Mouse (Mus musculus) forebrain, embryonic 12.5 days (tissue): ENCODE results near the gene Phf1. TPM values are rescaled to one million over a fixed set of nuclear protein-coding genes. Genes with fewer than 3 reads are reported as not detected.
A peak's percentile ranks its signal among the peaks of the same experiment; 100 is the strongest.

ENCODE experiments used
- ATAC-seq: fragments of 200-750 bp; cut with Nextera tagmentation; 2 replicates; pipeline ENCODE4 v1.8.0; 2017; ENCODE audit warnings: moderate TSS enrichment; ENCODE audit not compliant: low FRiP score
- H3K27ac ChIP-seq: fragments of 300-500 bp; sonication (generic); 2 replicates; pipeline ENCODE4 v1.5.1; 2016; ENCODE audit warnings: mild to moderate bottlenecking
- H3K27me3 ChIP-seq: fragments of 300-500 bp; sonication (generic); 2 replicates; pipeline ENCODE4 v1.6.1; 2016; ENCODE audit warnings: mild to moderate bottlenecking
- H3K36me3 ChIP-seq: fragments of 300-500 bp; sonication (generic); replicated peaks from 2 replicates; pipeline ENCODE4 v1.6.1; 2016; ENCODE audit warnings: mild to moderate bottlenecking
- H3K4me1 ChIP-seq: fragments of 300-500 bp; sonication (generic); 2 replicates; pipeline ENCODE4 v1.6.1; 2016
- H3K4me2 ChIP-seq: fragments of 300-500 bp; sonication (generic); 2 replicates; pipeline ENCODE4 v1.6.1; 2016; ENCODE audit warnings: mild to moderate bottlenecking, moderate library complexity
- H3K4me3 ChIP-seq: fragments of 300-500 bp; sonication (generic); replicated peaks from 2 replicates; pipeline ENCODE4 v1.5.1; 2016; ENCODE audit warnings: mild to moderate bottlenecking
- H3K9ac ChIP-seq: fragments of 300-500 bp; sonication (generic); 2 replicates; pipeline ENCODE4 v1.6.1; 2016; ENCODE audit warnings: mild to moderate bottlenecking
- H3K9me3 ChIP-seq: fragments of 300-500 bp; sonication (generic); 2 replicates; pipeline ENCODE4 v1.6.1; 2016
- WGBS: fragments of 180-500 bp; shearing (Covaris S2); methylation state at CpG from one replicate; pipeline ENCODE4 v1.1.7; 2016; 5-methylcytosine and 5-hydroxymethylcytosine counted together
- polyA plus RNA-seq: library from polyadenylated mRNA; unstranded; fragments of >200 nt; fragmentation: Nextera tagmentation; extraction: Ambion mirVana; gene quantifications from 2 replicates; pipeline ENCODE4 v1.2.1, GENCODE M21; 2016

The Phf1 gene
- polyA plus RNA-seq, 1 experiment from 2014 or later: 8.6 TPM

- Histone ChIP-seq H3K4me1 (peaks cover 83% of the 10 kb centered on the region), H3K4me2 (peak overlapping the region; percentile 80), H3K27me3 (no peaks in the 10 kb centered on the region), H3K9ac (peak overlapping the region; percentile 69), H3K27ac (peak overlapping the region; percentile 86), H3K9me3 (no peaks in the 10 kb centered on the region), H3K4me3 (peak overlapping the region; percentile 44), H3K36me3 (no peaks in the 10 kb centered on the region; the same call in 1 of the 2 replicates)
- 22% methylated on average over 12 of the region's 12 CpGs for WGBS
- ATAC-seq: no peak
These were observed 14.6 kb downstream of the Phf1 start for GRCm38 (mm10) chr17:26947231-26948100.

- H3K36me3 ChIP-seq: no peaks in the 10 kb centered on the region; the same call in 1 of the 2 replicates
- peak overlapping the region; percentile 89 for H3K4me3 ChIP-seq
- H3K4me1 ChIP-seq: peaks cover 88% of the 10 kb centered on the region
- 0 out of 2 replicates have a peak, but pooled peaks have one; percentile 12 for ATAC-seq
- peak overlapping the region; percentile 99 for H3K4me2 ChIP-seq
- H3K27ac ChIP-seq: peak overlapping the region; percentile 93
- peak overlapping the region; percentile 93 for H3K9ac ChIP-seq
- 0 out of 2 replicates have a peak, but pooled peaks cover 4% of the 10 kb centered on the region for H3K27me3 ChIP-seq
- no peaks in the 10 kb centered on the region for H3K9me3 ChIP-seq
- 1% methylated on average over 25 of the region's 87 CpGs for WGBS
These were observed 15.6 kb downstream of the Phf1 start for GRCm38 (mm10) chr17:26948316-26949050.

DNA sequence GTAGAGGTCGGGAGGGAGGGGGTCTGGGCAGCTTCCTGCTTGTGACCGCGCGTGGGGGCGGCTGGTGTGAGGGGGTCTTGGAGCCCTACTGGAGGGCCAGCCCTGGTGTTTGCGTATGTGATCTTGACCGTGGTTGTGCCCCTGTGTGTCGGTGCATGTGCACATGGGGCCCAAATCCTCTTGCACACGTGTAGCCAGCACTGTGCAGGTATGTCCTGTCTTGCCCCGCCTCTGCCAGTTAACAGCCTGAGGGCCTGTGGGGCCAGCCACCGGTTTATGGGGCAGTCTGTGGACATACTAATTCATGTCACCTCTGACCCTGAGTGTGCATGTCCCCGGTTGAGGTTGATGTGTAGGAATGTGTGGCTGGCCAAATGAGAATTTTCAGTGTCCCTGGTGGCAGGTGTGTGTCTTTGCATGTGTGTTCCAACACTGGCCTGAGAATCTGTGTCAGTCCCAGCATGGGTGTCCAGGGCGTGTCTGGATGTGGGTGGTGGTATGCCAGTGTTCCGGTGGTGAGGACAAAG is 16.3 kb downstream of the Phf1 start:
- 0 out of 2 replicates have a peak, but pooled peaks cover 5% of the 10 kb centered on the region for H3K27me3 ChIP-seq
- H3K4me1 ChIP-seq: peaks cover 94% of the 10 kb centered on the region
- no peaks in the 10 kb centered on the region for H3K9me3 ChIP-seq
- peak; percentile 16; the same call in 1 of the 2 replicates for ATAC-seq
- peak overlapping the region; percentile 89 for H3K4me3 ChIP-seq
- H3K4me2 ChIP-seq: peak overlapping the region; percentile 99
- WGBS: 9% methylated on average over 13 of the region's 14 CpGs
- peak overlapping the region; percentile 93 for H3K9ac ChIP-seq
- H3K27ac ChIP-seq: peak overlapping the region; percentile 93
- H3K36me3 ChIP-seq: no peaks in the 10 kb centered on the region; the same call in 1 of the 2 replicates

DNA sequence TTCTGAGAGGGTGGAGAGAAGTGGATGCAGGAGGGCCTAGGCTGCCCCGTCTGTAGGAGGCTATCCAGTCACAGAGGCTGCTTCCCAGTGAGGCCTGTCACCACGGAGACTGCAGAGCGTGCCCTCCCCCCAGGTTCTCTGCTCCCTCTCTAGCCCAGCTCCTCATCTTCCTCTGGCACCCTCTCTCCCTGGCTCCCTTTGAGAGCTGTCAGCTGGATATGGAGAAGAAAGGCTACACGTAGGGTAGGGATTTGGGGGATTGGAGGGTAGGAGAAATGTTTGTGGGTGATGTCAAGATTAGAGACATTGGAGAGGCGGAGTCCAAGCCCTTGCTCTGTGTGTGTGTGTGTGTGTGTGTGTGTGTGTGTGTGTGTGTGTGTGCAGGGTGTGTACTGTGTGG is 17.0 kb downstream of the Phf1 start:
- Histone ChIP-seq H3K4me3 (peak overlapping the region; percentile 89), H3K27ac (peak overlapping the region; percentile 93), H3K9ac (peak overlapping the region; percentile 93)

GRCm38 (mm10) chr17:26950560-26951288 is 17.9 kb downstream of the Phf1 start:
- peak overlapping the region; percentile 93 for H3K27ac ChIP-seq
- 0 out of 2 replicates have a peak, but pooled peaks cover 5% of the 10 kb centered on the region for H3K27me3 ChIP-seq
- peaks cover 82% of the 10 kb centered on the region for H3K4me1 ChIP-seq
- H3K9me3 ChIP-seq: no peaks in the 10 kb centered on the region
- ATAC-seq: no peak
- H3K4me2 ChIP-seq: peak overlapping the region; percentile 99
- peak overlapping the region; percentile 69 for H3K9ac ChIP-seq
- WGBS: 28% methylated on average over 7 of the region's 7 CpGs
- H3K36me3 ChIP-seq: peaks cover 15% of the 10 kb centered on the region
- peak overlapping the region; percentile 42 for H3K4me3 ChIP-seq

More for the DNA sequence above, 17.0 kb downstream of the Phf1 start:
- peaks cover 91% of the 10 kb centered on the region for H3K4me1 ChIP-seq
- ATAC-seq: no peak
- 37% methylated on average over 5 of the region's 5 CpGs for WGBS
- no peaks in the 10 kb centered on the region for H3K9me3 ChIP-seq
- peaks cover 6% of the 10 kb centered on the region for H3K36me3 ChIP-seq
- H3K27me3 ChIP-seq: 0 out of 2 replicates have a peak, but pooled peaks cover 5% of the 10 kb centered on the region
- peak overlapping the region; percentile 99 for H3K4me2 ChIP-seq

GRCm38 (mm10) chr17:26951406-26951805 is 18.6 kb downstream of the Phf1 start:
- H3K27ac ChIP-seq: peak overlapping the region; percentile 93
- peak; percentile 69 for ATAC-seq
- H3K4me3 ChIP-seq: peak overlapping the region; percentile 42
- H3K27me3 ChIP-seq: 0 out of 2 replicates have a peak, but pooled peaks cover 5% of the 10 kb centered on the region
- no peaks in the 10 kb centered on the region for H3K9me3 ChIP-seq
- H3K36me3 ChIP-seq: peaks cover 21% of the 10 kb centered on the region
- WGBS: 3% methylated on average over 11 of the region's 11 CpGs
- peaks cover 75% of the 10 kb centered on the region for H3K4me1 ChIP-seq
- peak overlapping the region; percentile 69 for H3K9ac ChIP-seq
- H3K4me2 ChIP-seq: peak overlapping the region; percentile 99

DNA sequence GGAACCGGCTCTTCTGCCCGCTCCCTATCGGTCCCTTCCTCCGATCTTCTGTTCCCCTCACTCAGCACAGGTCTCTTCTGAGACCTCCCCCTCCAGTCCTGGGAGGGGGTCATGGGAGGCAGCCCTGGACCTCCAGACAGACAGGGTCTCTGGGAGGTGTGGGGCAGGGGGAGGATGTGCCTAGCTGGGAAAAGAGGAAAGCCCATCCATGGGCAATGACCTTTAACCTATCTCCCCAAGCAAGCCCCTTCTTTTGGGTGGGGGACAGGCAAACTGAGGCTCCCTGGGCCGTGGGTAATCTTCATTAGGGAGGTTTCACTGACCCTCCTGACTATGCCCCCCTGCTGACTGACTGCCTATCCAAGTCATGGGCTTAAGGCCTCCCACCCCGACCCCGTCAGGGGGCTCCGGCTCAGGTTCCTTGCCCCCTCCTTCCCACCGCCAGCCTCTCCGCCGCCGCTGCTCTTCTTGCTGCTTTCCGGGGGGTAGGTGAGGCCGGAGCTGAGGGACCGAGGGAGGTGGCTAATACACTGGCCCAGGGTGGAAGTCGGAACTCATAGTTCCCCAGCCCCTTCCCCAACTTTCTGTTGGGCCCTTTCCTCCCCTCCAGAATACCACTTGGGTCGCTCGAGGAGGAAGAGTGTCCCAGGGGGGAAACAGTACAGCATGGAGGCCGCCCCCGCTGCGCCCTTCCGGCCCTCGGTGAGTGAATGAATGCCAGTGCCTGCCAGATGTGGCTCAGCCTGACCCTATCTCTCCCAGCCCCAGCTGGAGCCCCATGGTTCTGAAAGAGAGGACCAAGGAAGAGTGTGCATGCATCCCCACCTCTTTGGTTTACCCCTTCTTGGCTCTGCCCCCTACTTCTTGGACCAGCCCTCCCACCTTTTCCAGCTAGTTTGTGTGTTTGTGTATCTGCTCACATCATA is 19.4 kb downstream of the Phf1 start:
- ATAC-seq: no peak; the same call in 1 of the 2 replicates
- Histone ChIP-seq H3K36me3 (peaks cover 29% of the 10 kb centered on the region), H3K27ac (peak overlapping the region; percentile 93), H3K27me3 (0 out of 2 replicates have a peak, but pooled peaks cover 5% of the 10 kb centered on the region), H3K4me2 (peak overlapping the region; percentile 99), H3K4me3 (peak overlapping the region; percentile 42), H3K4me1 (peaks cover 67% of the 10 kb centered on the region), H3K9me3 (no peaks in the 10 kb centered on the region), H3K9ac (peak overlapping the region; percentile 69)
- 2% methylated on average over 23 of the region's 23 CpGs for WGBS

- no peak overlapping the region for H3K27ac ChIP-seq
- peak overlapping the region; percentile 42 for H3K4me3 ChIP-seq
- H3K4me2 ChIP-seq: peak overlapping the region; percentile 99
- 0 out of 2 replicates have a peak, but pooled peaks cover 5% of the 10 kb centered on the region for H3K27me3 ChIP-seq
- WGBS: 20% methylated on average over 6 of the region's 6 CpGs
- peaks cover 39% of the 10 kb centered on the region for H3K36me3 ChIP-seq
- no peaks in the 10 kb centered on the region for H3K9me3 ChIP-seq
- H3K9ac ChIP-seq: peak overlapping the region; percentile 69
- H3K4me1 ChIP-seq: peaks cover 59% of the 10 kb centered on the region
- no peak for ATAC-seq
These were observed 20.3 kb downstream of the Phf1 start for GRCm38 (mm10) chr17:26953201-26953600.

DNA sequence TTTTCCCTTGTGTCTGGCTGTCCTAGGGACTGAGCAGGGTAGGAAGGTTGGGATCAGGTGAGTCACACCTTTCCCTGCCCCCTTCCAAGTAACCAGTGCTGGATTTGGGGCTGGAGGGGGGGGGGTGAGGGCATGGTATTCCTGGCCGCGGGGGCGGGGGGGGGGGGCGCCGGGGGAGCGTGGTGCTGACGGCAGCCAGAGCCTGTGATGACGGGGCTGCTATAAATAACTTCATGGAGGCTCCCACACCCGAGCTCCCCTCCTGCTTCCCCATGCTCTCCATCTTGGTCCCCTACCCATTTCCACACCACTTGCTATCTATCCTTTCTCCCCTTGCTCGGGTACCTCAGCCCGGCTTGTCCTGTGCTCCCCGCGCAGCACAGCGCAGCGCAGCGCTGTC is 20.9 kb downstream of the Phf1 start:
- H3K9me3 ChIP-seq: no peaks in the 10 kb centered on the region
- peak overlapping the region; percentile 69; the same call in 1 of the 2 replicates for H3K9ac ChIP-seq
- no peak for ATAC-seq
- H3K4me3 ChIP-seq: peak overlapping the region; percentile 42
- no peak overlapping the region for H3K27ac ChIP-seq
- peaks cover 44% of the 10 kb centered on the region for H3K36me3 ChIP-seq
- peak overlapping the region; percentile 99 for H3K4me2 ChIP-seq
- 0 out of 2 replicates have a peak, but pooled peaks cover 5% of the 10 kb centered on the region for H3K27me3 ChIP-seq
- H3K4me1 ChIP-seq: peaks cover 55% of the 10 kb centered on the region
- WGBS: 24% methylated on average over 14 of the region's 16 CpGs

GRCm38 (mm10) chr17:26956309-26956708 is 23.5 kb downstream of the Phf1 start:
- WGBS: 87% methylated on average over 5 of the region's 5 CpGs

More at GRCm38 (mm10) chr17:26956309-26956708, 23.5 kb downstream of the Phf1 start:
- H3K4me3 ChIP-seq: no peak overlapping the region
- no peak overlapping the region for H3K4me2 ChIP-seq
- H3K9ac ChIP-seq: no peak overlapping the region
- H3K27me3 ChIP-seq: 0 out of 2 replicates have a peak, but pooled peaks cover 5% of the 10 kb centered on the region
- H3K9me3 ChIP-seq: no peaks in the 10 kb centered on the region
- H3K36me3 ChIP-seq: peaks cover 70% of the 10 kb centered on the region
- H3K4me1 ChIP-seq: peaks cover 29% of the 10 kb centered on the region
- no peak overlapping the region for H3K27ac ChIP-seq
- ATAC-seq: no peak
